Mouse (Mus musculus): ENCODE measurements around the gene Daglb.

DNA sequence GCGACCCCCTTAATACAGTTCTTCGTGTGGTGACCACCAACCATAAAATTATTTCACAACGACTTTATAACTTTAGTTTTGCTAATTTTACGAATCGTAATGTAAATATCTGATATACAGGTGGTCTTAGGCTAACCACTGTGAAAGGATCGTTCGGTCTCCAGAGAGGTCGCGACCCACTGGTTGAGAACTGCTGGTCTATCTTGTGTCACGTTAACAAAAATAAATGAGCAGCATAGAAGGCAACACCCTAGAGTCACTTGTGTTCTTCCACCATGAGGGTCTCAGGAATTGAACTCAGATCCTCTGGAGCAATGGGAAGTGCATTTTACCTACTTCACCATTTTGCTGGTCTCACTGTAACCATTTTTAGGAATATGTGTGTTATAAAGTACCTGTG lies 83.5 kb downstream of the Daglb start:
- TF ChIP-seq CTCF (IDR thresholded peaks at IDR 0.05; ENCODE audit: control insufficient read depth, insufficient read depth, insufficient replicate concordance, low read depth, low read length) (no peak), POLR2A (IDR thresholded peaks at IDR 0.05; ENCODE audit: control insufficient read depth, low read depth, low read length) (no peak)
